Mouse (Mus musculus) olfactory bulb, adult 2 months (tissue): ENCODE data around the gene H2al1g.
"Not testable (repeated sequence)": the region's sequence is repeated elsewhere in the genome, so short reads cannot be mapped to it uniquely, and the experiment has no call there.

ENCODE experiments used
- CTCF ChIP-seq: fragments of 200-500 bp; IDR thresholded peaks from 2 replicates; pipeline ENCODE4 v1.5.1; 2012; ENCODE audit warnings: low read depth, mild to moderate bottlenecking, low read length, moderate library complexity; ENCODE audit not compliant: insufficient read depth
- POLR2A ChIP-seq: fragments of 200-500 bp; IDR thresholded peaks from 2 replicates; pipeline ENCODE4 v1.6.1; 2012; ENCODE audit warnings: mild to moderate bottlenecking, low read depth, low read length, moderate library complexity; ENCODE audit not compliant: insufficient read depth

GRCm38 (mm10) chrX:11311634-11312033, 6.4 kb upstream of the H2al1g start, which contains the start of gene H2al1e:
- TF ChIP-seq CTCF, POLR2A: not testable (repeated sequence)
